Mouse (Mus musculus): ENCODE measurements at regions not wholly inside any gene's neighbourhood (a gene's known extent, or its start where the extent isn't known, plus 50 kb on each side); places are given as distances from the start of the nearest gene placed in this dataset.

DNA sequence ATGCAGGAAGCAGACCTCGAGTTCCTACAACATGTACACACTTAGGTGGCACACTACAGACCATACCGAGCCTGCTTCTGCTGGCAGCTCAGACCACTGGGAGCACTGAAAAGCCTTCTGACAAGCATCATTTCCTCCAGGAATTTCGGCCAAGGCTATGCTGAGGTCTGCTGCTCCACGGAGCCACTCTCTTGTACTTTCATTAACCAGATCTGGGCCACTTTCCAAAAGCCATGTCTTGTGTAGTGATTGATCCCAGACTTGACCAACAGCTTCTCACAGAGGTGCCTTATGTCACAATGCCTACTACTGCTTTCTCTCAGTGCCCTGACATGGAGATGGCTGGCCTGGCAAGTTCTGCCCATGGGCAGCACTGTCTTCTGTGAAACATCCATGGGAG, 394.5 kb upstream of the Gpc5 start:
- H3K9ac ChIP-seq (ENCODE audit: control insufficient read depth, low read depth, low read length, poor library complexity, severe bottlenecking): no peak overlapping the region
- no peaks in the 10 kb centered on the region for H3K36me3 ChIP-seq (ENCODE audit: control insufficient read depth in 1 of 2, insufficient read depth in 2 of 2, low read length in 2 of 2)
- no peak overlapping the region for H3K4me3 ChIP-seq (ENCODE audit: control insufficient read depth in 1 of 2, insufficient read depth in 1 of 2, low read depth in 2 of 2, low read length in 2 of 2)
- no peaks in the 10 kb centered on the region for H3K4me1 ChIP-seq (ENCODE audit: control insufficient read depth in 1 of 2, insufficient read depth in 2 of 2, low read length in 2 of 2)
- H3K27me3 ChIP-seq (ENCODE audit: control insufficient read depth in 1 of 2, insufficient read depth in 2 of 2, low read length in 2 of 2): 0 out of 4 replicates have a peak, but pooled peaks cover 0 to 1% of the 10 kb centered on the region in 2 experiments
- no peaks in the 10 kb centered on the region for H3K9me3 ChIP-seq (replicated peaks; ENCODE audit: insufficient read depth, low read length)
- no peak for DNase-seq (ENCODE audit: low read depth, low spot score)
- H3K27ac ChIP-seq (ENCODE audit: control insufficient read depth, low read depth, low read length): no peak overlapping the region
- H3K79me2 ChIP-seq (ENCODE audit: control insufficient read depth, insufficient read depth, low read length, poor library complexity): no peaks in the 10 kb centered on the region
- TF ChIP-seq ZMIZ1 (IDR thresholded peaks at IDR 0.05; ENCODE audit: low read depth, low read length) (no peak), MEF2A (IDR thresholded peaks at IDR 0.05; ENCODE audit: extremely low read depth, insufficient replicate concordance, low read depth, low read length, poor library complexity, severe bottlenecking) (no peak), USF1 (IDR thresholded peaks at IDR 0.05; ENCODE audit: low read depth, low read length) (no peak), TAL1 (IDR thresholded peaks at IDR 0.05; ENCODE audit: low read length) (no peak), MXI1 (IDR thresholded peaks at IDR 0.05; ENCODE audit: low read depth, low read length) (no peak), MYC (IDR thresholded peaks at IDR 0.05; ENCODE audit: low read depth, low read length) (no peak), RAD21 (IDR thresholded peaks at IDR 0.05; ENCODE audit: low read depth, low read length) (no peak), ETS1 (IDR thresholded peaks at IDR 0.05; ENCODE audit: low read depth, low read length) (no peak), ZC3H11A (IDR thresholded peaks at IDR 0.05; ENCODE audit: low read depth, low read length) (no peak), TBP (IDR thresholded peaks at IDR 0.05; ENCODE audit: low read depth, low read length) (no peak), SIN3A (IDR thresholded peaks at IDR 0.05; ENCODE audit: low read length) (no peak), USF2 (IDR thresholded peaks at IDR 0.05; ENCODE audit: borderline replicate concordance in 1 of 2, insufficient read depth in 1 of 2, low read depth in 1 of 2, low read length in 2 of 2) (no peak), E2F4 (IDR thresholded peaks at IDR 0.05; ENCODE audit: borderline replicate concordance, low read depth, low read length) (no peak), KAT2A (conservative IDR thresholded peaks at IDR 0.05; ENCODE audit: low read depth, low read length) (no peak), MAZ (IDR thresholded peaks at IDR 0.05; ENCODE audit: low read depth, low read length) (no peak), CHD1 (IDR thresholded peaks at IDR 0.05; ENCODE audit: low read depth, low read length) (no peak), NELFE (IDR thresholded peaks at IDR 0.05; ENCODE audit: low read depth, low read length) (no peak), EP300 (IDR thresholded peaks at IDR 0.05; ENCODE audit: low read depth in 1 of 2, low read length in 2 of 2) (no peak), ZKSCAN1 (IDR thresholded peaks at IDR 0.05; ENCODE audit: low read depth, low read length) (no peak), CHD2 (IDR thresholded peaks at IDR 0.05; ENCODE audit: low read length) (no peak)

DNA sequence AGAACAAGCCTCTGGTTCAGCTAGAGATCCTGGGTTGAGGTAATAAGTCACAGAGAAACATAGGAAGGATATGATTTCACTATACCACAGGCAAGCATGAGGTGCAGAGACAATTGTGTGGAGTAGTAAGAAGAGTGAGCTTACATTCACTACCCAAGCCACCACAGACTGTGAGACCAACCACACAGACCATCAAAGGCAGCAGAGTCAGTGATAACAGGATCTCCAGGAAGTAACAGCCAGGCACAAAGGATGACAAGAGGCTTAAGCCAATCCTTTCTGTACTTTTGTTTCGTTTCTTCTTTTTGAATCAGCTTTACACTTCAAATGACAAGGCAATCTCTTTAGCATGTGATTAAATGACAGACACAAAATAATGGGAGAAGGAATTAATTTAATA, 368.9 kb upstream of the Gpc5 start:
- peak; percentile 51 for DNase-seq (ENCODE audit: low read depth, low spot score)
- Histone ChIP-seq H3K4me1 (ENCODE audit: control insufficient read depth in 1 of 2, insufficient read depth in 2 of 2, low read length in 2 of 2) (no peaks in the 10 kb centered on the region), H3K9ac (ENCODE audit: control insufficient read depth, low read depth, low read length, poor library complexity, severe bottlenecking) (no peak overlapping the region), H3K9me3 (replicated peaks; ENCODE audit: insufficient read depth, low read length) (peaks cover 2% of the 10 kb centered on the region; the same call in 1 of the 2 replicates), H3K79me2 (ENCODE audit: control insufficient read depth, insufficient read depth, low read length, poor library complexity) (no peaks in the 10 kb centered on the region), H3K4me3 (ENCODE audit: control insufficient read depth in 1 of 2, insufficient read depth in 1 of 2, low read depth in 2 of 2, low read length in 2 of 2) (0 out of 4 replicates have a peak overlapping the region, but pooled peaks of 1 of the 2 experiments have one; percentile 8), H3K36me3 (ENCODE audit: control insufficient read depth in 1 of 2, insufficient read depth in 2 of 2, low read length in 2 of 2) (no peaks in the 10 kb centered on the region), H3K27ac (ENCODE audit: control insufficient read depth, low read depth, low read length) (no peak overlapping the region), H3K27me3 (ENCODE audit: control insufficient read depth in 1 of 2, insufficient read depth in 2 of 2, low read length in 2 of 2) (no peaks in the 10 kb centered on the region)
- TF ChIP-seq ZC3H11A (IDR thresholded peaks at IDR 0.05; ENCODE audit: low read depth, low read length) (no peak), SMC3 (IDR thresholded peaks at IDR 0.05; ENCODE audit: low read depth, low read length) (peak; percentile 8; the same call in 1 of the 2 replicates), BHLHE40 (IDR thresholded peaks at IDR 0.05; ENCODE audit: borderline replicate concordance, low read depth, low read length) (peak; percentile 32; the same call in 1 of the 2 replicates), SIN3A (IDR thresholded peaks at IDR 0.05; ENCODE audit: low read length) (0 out of 2 replicates have a peak, but pooled peaks have one; percentile 32), MEF2A (IDR thresholded peaks at IDR 0.05; ENCODE audit: extremely low read depth, insufficient replicate concordance, low read depth, low read length, poor library complexity, severe bottlenecking) (no peak), EP300 (IDR thresholded peaks at IDR 0.05; ENCODE audit: low read depth in 1 of 2, low read length in 2 of 2) (peak in 1 of 2 experiments; percentile 35; a peak in 2 of 4 replicates), ELF1 (IDR thresholded peaks at IDR 0.05; ENCODE audit: low read depth, low read length) (peak; percentile 51; the same call in 1 of the 2 replicates), NELFE (IDR thresholded peaks at IDR 0.05; ENCODE audit: low read depth, low read length) (0 out of 2 replicates have a peak, but pooled peaks have one; percentile 16), HCFC1 (IDR thresholded peaks at IDR 0.05; ENCODE audit: low read depth, low read length) (no peak), TBP (IDR thresholded peaks at IDR 0.05; ENCODE audit: low read depth, low read length) (peak; percentile 49; the same call in 1 of the 2 replicates)
